Mouse (Mus musculus): Measurements from ENCODE around the gene Erbin. TPM values are rescaled to one million over a fixed set of nuclear protein-coding genes. Genes with fewer than 3 reads are reported as not detected.

The Erbin gene
- polyA plus RNA-seq, 1 experiment: 15.7 TPM

- TF ChIP-seq CTCF (IDR thresholded peaks at IDR 0.05; ENCODE audit: extremely low read depth, insufficient read length, insufficient replicate concordance, low read depth, low read length) (no peak), POLR2A (IDR thresholded peaks at IDR 0.05; ENCODE audit: low read depth, low read length) (no peak)
- Histone ChIP-seq H3K27me3 (ENCODE audit: control insufficient read depth, insufficient read depth, low read length) (no peaks in the 10 kb centered on the region), H3K4me1 (ENCODE audit: control insufficient read depth, insufficient read depth, insufficient read length, low read length) (no peaks in the 10 kb centered on the region), H3K27ac (ENCODE audit: insufficient read depth, low read depth, low read length) (no peak overlapping the region), H3K4me3 (ENCODE audit: low read depth, low read length) (no peak overlapping the region), H3K36me3 (ENCODE audit: control insufficient read depth, insufficient read depth, low read length) (peaks cover 41% of the 10 kb centered on the region)
- 65% methylated on average over 4 of the region's 4 CpGs for WGBS
Observed at GRCm38 (mm10) chr13:103862041-103862440, 58.3 kb downstream of the Erbin start.

GRCm38 (mm10) chr13:103859041-103859440, 61.3 kb downstream of the Erbin start:
- H3K36me3 ChIP-seq (ENCODE audit: control insufficient read depth, insufficient read depth, low read length): peaks cover 43% of the 10 kb centered on the region

GRCm38 (mm10) chr13:103847614-103848013, 72.7 kb downstream of the Erbin start:
- Histone ChIP-seq H3K36me3 (ENCODE audit: control insufficient read depth, insufficient read depth, low read length) (peaks cover 42% of the 10 kb centered on the region), H3K27ac (ENCODE audit: insufficient read depth, low read depth, low read length) (no peak overlapping the region), H3K4me3 (ENCODE audit: low read depth, low read length) (no peak overlapping the region), H3K27me3 (ENCODE audit: control insufficient read depth, insufficient read depth, low read length) (no peaks in the 10 kb centered on the region), H3K4me1 (ENCODE audit: control insufficient read depth, insufficient read depth, insufficient read length, low read length) (no peaks in the 10 kb centered on the region)
- TF ChIP-seq POLR2A (IDR thresholded peaks at IDR 0.05; ENCODE audit: low read depth, low read length): no peak
- 94% methylated on average over 2 of the region's 2 CpGs for WGBS

More at GRCm38 (mm10) chr13:103859041-103859440, 61.3 kb downstream of the Erbin start:
- TF ChIP-seq CTCF (IDR thresholded peaks at IDR 0.05; ENCODE audit: extremely low read depth, insufficient read length, insufficient replicate concordance, low read depth, low read length) (no peak), POLR2A (IDR thresholded peaks at IDR 0.05; ENCODE audit: low read depth, low read length) (no peak)
- Histone ChIP-seq H3K27ac (ENCODE audit: insufficient read depth, low read depth, low read length) (no peak overlapping the region), H3K4me1 (ENCODE audit: control insufficient read depth, insufficient read depth, insufficient read length, low read length) (no peaks in the 10 kb centered on the region), H3K4me3 (ENCODE audit: low read depth, low read length) (no peak overlapping the region), H3K27me3 (ENCODE audit: control insufficient read depth, insufficient read depth, low read length) (no peaks in the 10 kb centered on the region)
- WGBS: 41% methylated on average over 2 of the region's 2 CpGs

GRCm38 (mm10) chr13:103841287-103842201, 78.8 kb downstream of the Erbin start:
- no peaks in the 10 kb centered on the region for H3K27me3 ChIP-seq (ENCODE audit: control insufficient read depth, insufficient read depth, low read length)
- H3K36me3 ChIP-seq (ENCODE audit: control insufficient read depth, insufficient read depth, low read length): peaks cover 53% of the 10 kb centered on the region
- H3K27ac ChIP-seq (ENCODE audit: insufficient read depth, low read depth, low read length): no peak overlapping the region
- H3K4me1 ChIP-seq (ENCODE audit: control insufficient read depth, insufficient read depth, insufficient read length, low read length): peaks cover 3% of the 10 kb centered on the region; the same call in 1 of the 2 replicates
- WGBS: 51% methylated on average over 5 of the region's 5 CpGs
- H3K4me3 ChIP-seq (ENCODE audit: low read depth, low read length): no peak overlapping the region
- no peak for TF ChIP-seq CTCF (IDR thresholded peaks at IDR 0.05; ENCODE audit: extremely low read depth, insufficient read length, insufficient replicate concordance, low read depth, low read length)
- no peak for TF ChIP-seq POLR2A (IDR thresholded peaks at IDR 0.05; ENCODE audit: low read depth, low read length)

- H3K27me3 ChIP-seq (ENCODE audit: control insufficient read depth, insufficient read depth, low read length): no peaks in the 10 kb centered on the region
- H3K36me3 ChIP-seq (ENCODE audit: control insufficient read depth, insufficient read depth, low read length): peaks cover 54% of the 10 kb centered on the region
- 95% methylated on average over 2 of the region's 2 CpGs for WGBS
- no peak overlapping the region for H3K27ac ChIP-seq (ENCODE audit: insufficient read depth, low read depth, low read length)
- H3K4me1 ChIP-seq (ENCODE audit: control insufficient read depth, insufficient read depth, insufficient read length, low read length): peaks cover 3% of the 10 kb centered on the region; the same call in 1 of the 2 replicates
- TF ChIP-seq POLR2A (IDR thresholded peaks at IDR 0.05; ENCODE audit: low read depth, low read length) (no peak), CTCF (IDR thresholded peaks at IDR 0.05; ENCODE audit: extremely low read depth, insufficient read length, insufficient replicate concordance, low read depth, low read length) (no peak)
- no peak overlapping the region for H3K4me3 ChIP-seq (ENCODE audit: low read depth, low read length)
Observed at GRCm38 (mm10) chr13:103838619-103839018, 81.7 kb downstream of the Erbin start.

GRCm38 (mm10) chr13:103829623-103830135, 90.6 kb downstream of the Erbin start:
- TF ChIP-seq POLR2A (IDR thresholded peaks at IDR 0.05; ENCODE audit: low read depth, low read length): no peak

GRCm38 (mm10) chr13:103822270-103822669, 98.0 kb downstream of the Erbin start:
- H3K4me1 ChIP-seq (ENCODE audit: control insufficient read depth, insufficient read depth, insufficient read length, low read length): no peaks in the 10 kb centered on the region
- peaks cover 41% of the 10 kb centered on the region for H3K36me3 ChIP-seq (ENCODE audit: control insufficient read depth, insufficient read depth, low read length)
- no peak overlapping the region for H3K4me3 ChIP-seq (ENCODE audit: low read depth, low read length)
- H3K27ac ChIP-seq (ENCODE audit: insufficient read depth, low read depth, low read length): no peak overlapping the region
- 84% methylated on average over 1 of the region's 1 CpGs for WGBS
- H3K27me3 ChIP-seq (ENCODE audit: control insufficient read depth, insufficient read depth, low read length): no peaks in the 10 kb centered on the region
- TF ChIP-seq CTCF (IDR thresholded peaks at IDR 0.05; ENCODE audit: extremely low read depth, insufficient read length, insufficient replicate concordance, low read depth, low read length) (no peak), POLR2A (IDR thresholded peaks at IDR 0.05; ENCODE audit: low read depth, low read length) (no peak)

More at GRCm38 (mm10) chr13:103829623-103830135, 90.6 kb downstream of the Erbin start:
- Histone ChIP-seq H3K4me1 (ENCODE audit: control insufficient read depth, insufficient read depth, insufficient read length, low read length) (no peaks in the 10 kb centered on the region), H3K36me3 (ENCODE audit: control insufficient read depth, insufficient read depth, low read length) (peaks cover 43% of the 10 kb centered on the region), H3K4me3 (ENCODE audit: low read depth, low read length) (no peak overlapping the region), H3K27me3 (ENCODE audit: control insufficient read depth, insufficient read depth, low read length) (no peaks in the 10 kb centered on the region), H3K27ac (ENCODE audit: insufficient read depth, low read depth, low read length) (no peak overlapping the region)
- 77% methylated on average over 2 of the region's 2 CpGs for WGBS
